Mouse (Mus musculus) E14TG2a.4 (cell line): ENCODE results near the gene Oxct1.

Experiments used
- CTCF ChIP-seq: conservative IDR thresholded peaks from 2 replicates; pipeline ENCODE4 v1.5.1; 2014; ENCODE audit warnings: low read length
- NANOG ChIP-seq: IDR thresholded peaks from 2 replicates; pipeline ENCODE4 v1.6.1; 2014; ENCODE audit warnings: borderline replicate concordance, low read length, mixed read lengths
- POU5F1 ChIP-seq: IDR thresholded peaks from 2 replicates; pipeline ENCODE4 v1.6.1; 2014; ENCODE audit warnings: low read length, borderline replicate concordance

DNA sequence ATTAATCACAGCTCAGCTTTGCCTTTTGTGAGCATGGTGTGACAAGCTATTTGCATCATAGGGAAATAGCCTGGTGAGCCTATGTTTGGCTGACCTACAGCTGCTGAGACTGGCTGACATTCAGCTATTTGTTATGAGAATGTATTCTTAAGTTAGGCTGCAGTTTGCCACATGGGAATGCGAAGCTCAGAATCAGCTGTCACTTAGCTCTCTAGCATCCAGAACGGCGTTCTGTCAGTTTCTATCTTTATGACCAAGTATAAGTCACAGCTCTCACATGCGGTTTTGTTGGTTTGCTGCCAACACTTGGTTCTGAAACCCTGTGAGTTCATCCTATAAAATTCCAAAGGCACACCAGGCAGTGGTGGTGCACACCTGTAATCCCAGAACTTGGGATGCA is 5.5 kb upstream of the Oxct1 start:
- TF ChIP-seq CTCF: no peak
- no peak for TF ChIP-seq POU5F1
- TF ChIP-seq NANOG: no peak
